Mouse (Mus musculus): ENCODE results near the gene Klhl41.

Klhl41 gene

DNA sequence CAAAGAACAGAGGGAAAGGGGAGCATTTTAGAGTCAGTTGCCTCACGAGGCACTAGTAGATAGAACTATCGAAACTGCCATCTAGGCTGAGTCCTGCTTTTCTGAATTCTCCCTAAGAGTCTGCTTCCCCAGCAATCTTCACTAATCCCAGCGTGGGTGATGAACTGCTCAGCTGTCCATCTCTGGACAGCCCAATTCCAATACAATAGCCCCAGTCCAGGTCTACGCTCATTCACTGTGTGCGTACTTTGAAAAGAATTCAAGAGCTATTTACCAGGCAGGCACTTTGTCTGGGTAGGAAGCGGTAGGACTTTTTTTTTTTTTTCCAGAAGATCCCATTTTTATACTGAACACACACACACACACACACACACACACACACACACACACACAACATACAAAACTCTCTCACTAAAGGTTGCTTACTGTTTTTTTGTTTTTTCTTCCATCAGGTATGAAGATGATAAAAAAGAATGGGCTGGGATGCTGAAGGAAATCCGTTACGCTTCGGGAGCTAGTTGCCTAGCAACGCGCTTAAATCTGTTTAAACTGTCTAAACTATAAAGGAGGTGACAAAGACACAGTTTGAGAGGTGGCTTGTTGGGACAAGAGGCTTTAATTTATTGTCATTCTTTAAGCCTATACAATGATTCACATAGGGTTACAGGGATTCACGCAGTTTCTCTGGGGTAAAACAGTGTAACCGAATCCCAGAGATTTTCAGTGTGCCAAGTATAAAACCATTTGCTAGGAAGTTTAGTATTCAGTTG, 13.3 kb downstream of the Klhl41 start:
- in situ Hi-C loops (cut with MboI; ENCODE audit: low sequenced_read_pairs), result no loop called here

DNA sequence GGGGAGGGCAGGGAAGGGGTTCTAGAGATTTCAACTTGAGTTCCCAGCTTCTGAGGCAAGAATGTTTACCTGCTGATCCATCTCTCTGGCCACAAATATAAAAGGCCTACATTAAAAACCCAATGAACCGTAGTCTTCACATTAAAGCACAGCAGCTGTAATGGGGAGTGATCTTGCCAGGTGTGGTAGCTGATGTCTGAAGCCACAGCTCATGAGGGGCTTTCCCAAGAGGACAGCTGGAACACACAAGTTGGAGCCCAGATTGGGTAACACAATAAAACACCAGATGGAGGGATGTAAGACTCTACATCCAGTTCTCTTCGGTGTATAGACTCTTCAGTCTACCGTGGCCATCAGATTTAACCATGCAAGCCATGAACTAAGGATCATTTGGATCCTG, 14.6 kb downstream of the Klhl41 start:
- in situ Hi-C loops (cut with MboI; ENCODE audit: low sequenced_read_pairs), result no loop called here

GRCm38 (mm10) chr2:69690214-69690613, 20.3 kb downstream of the Klhl41 start:
- in situ Hi-C loops (cut with MboI; ENCODE audit: low sequenced_read_pairs), result no loop called here

GRCm38 (mm10) chr2:69690843-69691242, 20.9 kb downstream of the Klhl41 start:
- in situ Hi-C loops (cut with MboI; ENCODE audit: low sequenced_read_pairs), result no loop called here

- in situ Hi-C loops (cut with MboI; ENCODE audit: low sequenced_read_pairs), result no loop called here
Measured at GRCm38 (mm10) chr2:69693501-69693900, 23.6 kb downstream of the Klhl41 start.

DNA sequence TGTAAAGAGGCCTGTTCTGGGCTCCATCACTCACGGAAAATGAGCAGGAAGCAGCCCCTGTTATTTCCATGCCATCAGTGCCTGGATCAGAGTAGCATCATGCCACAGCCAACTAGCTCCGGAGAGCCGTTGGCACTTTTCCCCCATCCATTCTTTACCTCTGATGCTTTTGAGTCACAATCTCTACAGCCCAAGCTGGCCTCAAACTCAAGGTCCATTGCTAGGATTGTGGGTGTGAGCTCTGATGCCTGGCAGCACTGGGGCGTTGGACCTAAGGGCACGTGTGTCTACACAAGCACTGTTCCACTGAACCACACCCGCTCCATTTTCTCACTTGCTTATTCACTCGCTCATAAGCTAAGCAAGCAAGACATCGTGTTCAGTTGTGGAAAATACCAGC, 30.5 kb downstream of the Klhl41 start:
- in situ Hi-C loops (cut with MboI; ENCODE audit: low sequenced_read_pairs), result no loop called here

DNA sequence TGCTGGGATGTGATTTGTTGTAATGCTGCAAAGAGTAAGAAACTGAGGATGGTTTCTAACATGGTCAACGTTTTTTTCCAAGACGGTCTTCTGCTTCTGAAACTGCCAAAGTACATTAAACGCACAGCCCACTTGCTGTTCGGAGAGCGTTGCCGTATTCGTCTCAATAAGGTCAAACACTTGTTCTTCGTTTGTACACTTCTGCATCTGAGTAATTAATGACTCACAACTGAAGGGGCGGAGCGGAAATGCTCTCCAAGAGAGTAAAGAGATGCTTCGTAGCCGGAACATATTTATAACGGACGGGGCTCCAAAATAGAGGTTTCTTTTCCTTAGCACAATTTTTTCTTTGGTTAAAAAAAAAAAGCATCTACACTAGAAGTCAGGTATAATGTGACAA, 42.3 kb downstream of the Klhl41 start:
- in situ Hi-C loops (cut with MboI; ENCODE audit: low sequenced_read_pairs), result no loop called here

DNA sequence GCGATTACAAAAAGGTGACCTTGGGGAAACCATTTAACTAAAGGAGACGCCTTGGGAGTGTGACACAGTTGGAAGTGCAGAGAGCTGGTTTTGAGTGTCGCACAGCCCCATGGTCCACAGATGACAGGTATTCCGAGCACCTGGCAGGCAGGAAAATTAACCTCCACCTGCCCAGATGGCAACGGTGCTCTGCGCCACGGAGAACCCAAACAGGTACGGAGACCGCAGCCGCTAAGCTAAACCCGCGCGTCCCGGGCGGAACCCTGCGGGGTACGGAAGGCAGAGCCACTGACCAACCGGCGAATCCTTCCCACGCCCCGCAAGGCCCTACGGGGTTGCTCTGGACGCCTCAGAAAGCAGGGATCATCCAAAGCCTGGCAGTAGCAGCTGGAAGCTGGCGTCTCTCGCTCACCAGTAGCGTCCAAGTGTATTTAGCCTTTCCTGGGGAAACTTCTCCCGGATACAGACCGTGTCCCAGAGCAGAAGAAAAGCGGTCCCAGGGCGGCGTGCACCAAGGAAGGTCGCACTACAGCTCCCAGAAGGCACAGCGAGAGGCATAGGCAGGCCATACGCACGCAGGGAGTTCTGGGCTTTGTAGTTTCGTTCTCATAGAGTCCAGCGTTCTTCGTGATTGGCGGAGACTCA, 43.2 kb downstream of the Klhl41 start, which contains the start of gene Fastkd1:
Fastkd1 (minus strand) TSS at position 536 of the 645 bp plus-strand sequence.
- in situ Hi-C loops (cut with MboI; ENCODE audit: low sequenced_read_pairs), result no loop called here

DNA sequence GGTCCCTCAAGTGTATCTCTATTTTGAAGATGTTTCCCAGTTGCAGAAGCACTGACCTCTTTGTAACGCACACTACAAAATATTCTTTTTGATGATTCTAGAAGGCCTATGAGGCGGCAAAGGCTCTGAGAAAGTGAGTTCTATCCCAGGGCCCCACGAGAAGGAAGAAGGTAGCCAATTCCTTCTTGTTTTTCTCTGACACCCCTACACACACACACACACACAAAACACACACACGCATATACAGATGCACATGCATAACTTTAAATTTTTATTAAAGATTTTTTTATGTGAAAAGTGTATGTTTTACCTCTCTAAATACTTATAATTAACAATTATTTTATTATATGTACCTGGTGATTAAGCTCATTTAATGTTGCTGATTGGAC, 43.7 kb downstream of the Klhl41 start:
- in situ Hi-C loops (cut with MboI; ENCODE audit: low sequenced_read_pairs), result no loop called here

GRCm38 (mm10) chr2:69714126-69714525, 44.2 kb downstream of the Klhl41 start:
- in situ Hi-C loops (cut with MboI; ENCODE audit: low sequenced_read_pairs), result no loop called here

DNA sequence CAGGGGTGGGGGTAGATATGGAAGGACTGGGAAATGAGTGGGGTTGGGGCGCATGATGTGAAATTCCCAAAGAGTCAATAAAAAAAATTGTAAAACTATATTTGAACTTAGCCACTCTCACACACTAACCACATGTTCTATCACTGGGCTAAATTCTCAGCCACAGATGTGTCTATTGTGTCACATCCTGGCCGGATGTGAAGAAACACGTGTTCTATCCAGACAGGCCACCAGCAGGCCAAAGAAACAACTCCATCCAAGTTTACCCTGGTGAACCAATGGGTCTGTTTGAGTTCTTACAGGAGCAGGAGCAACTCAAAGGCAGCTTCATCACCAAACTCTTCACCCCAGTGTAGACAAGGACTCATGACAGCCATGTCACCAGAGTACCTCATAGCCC, 46.6 kb downstream of the Klhl41 start:
- in situ Hi-C loops (cut with MboI; ENCODE audit: low sequenced_read_pairs), result no loop called here

GRCm38 (mm10) chr2:69719121-69719520, 49.2 kb downstream of the Klhl41 start:
- in situ Hi-C loops (cut with MboI; ENCODE audit: low sequenced_read_pairs), result no loop called here

DNA sequence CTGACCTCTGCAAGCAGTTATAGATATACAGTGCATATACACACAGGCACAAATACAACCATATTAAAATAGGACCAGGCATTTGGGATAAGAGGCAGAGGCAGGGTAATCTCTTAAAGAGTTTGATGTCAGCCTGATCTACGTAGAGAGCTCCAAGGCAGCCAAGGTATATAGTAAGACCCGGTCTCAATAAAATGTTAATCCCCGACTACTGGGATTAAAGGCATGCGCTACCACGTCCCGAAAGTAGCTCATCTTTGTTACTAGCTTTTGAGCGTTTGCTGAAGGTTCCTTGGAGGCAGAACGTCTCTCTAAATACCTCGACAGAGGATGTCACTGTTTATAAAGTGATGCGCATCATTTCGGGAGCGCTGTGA, 52.3 kb downstream of the Klhl41 start, which contains the start of gene Ppig:
Ppig (plus strand) TSS at position 273 of the 377 bp plus-strand sequence.
- in situ Hi-C loops (cut with MboI; ENCODE audit: low sequenced_read_pairs), result no loop called here

DNA sequence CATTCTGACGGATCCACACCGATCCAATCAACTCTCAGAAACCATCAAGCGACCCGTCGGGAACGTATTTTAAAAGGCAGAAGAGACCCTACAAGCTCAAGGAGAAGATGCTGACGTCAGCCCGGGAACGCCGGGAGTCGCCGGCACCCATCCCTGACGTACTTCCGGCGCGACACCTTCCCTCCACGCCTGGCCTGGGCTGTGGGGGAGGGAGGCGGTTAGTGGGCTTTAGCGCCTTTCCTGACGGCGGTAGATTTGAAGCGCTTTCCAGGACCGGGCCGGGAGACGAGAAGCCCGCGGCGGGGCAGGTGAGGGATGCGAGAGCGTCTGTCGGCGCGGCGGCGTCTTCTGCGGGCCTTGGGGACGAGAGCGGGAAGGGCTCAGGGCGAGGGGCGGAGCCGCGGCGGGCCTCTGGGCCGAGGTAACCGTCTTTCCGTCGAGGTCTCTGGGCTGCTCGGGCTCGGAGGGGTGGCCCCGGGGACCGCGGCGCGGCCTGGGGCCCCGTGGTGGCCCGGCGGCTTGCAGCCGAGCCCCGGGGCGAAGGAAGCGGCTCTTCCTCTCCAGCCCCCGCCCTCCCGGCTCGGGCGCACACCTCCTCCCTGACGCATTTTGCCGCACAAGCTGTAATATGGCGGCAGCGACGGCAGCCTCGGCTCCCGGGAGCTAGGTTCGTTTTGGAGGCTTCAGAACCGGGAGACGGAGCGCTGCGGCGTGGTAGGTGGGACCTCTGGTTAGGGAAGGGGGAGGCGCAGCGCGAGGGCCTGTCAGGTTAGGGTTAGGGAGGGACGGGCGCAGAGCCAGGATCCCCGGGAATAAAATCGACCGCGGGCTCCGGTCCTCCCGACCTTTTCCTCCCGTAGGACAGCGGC, 53.0 kb downstream of the Klhl41 start:
- in situ Hi-C loops (cut with MboI; ENCODE audit: low sequenced_read_pairs), result no loop called here

DNA sequence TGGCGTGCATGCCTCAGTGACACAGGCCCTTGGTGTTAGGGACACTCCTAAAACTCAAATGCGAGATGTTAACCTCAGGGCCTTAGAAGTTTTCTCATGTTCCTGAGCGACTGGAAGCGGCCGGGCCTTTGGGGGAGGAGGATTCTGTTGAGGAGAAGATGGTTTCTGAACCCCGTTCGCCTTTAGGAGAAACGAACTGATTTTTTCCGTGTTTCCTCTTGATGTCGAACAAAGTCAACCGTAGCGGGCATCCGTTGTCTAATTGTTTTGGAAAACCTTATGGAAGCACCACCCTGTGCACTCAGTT, 53.6 kb downstream of the Klhl41 start:
- in situ Hi-C loops (cut with MboI; ENCODE audit: low sequenced_read_pairs), result no loop called here

Measured in CH12F3 (cell line).